Mouse (Mus musculus) heart, embryonic 16.5 days (tissue): ENCODE results near the gene Dscam. TPM values are rescaled to one million over a fixed set of nuclear protein-coding genes. Genes with fewer than 3 reads are reported as not detected.

Experiments
- ATAC-seq: fragments of 200-750 bp; cut with Nextera tagmentation; replicated peaks from 2 replicates; pipeline ENCODE4 v1.8.0; 2017; ENCODE audit warnings: moderate number of reproducible peaks; ENCODE audit not compliant: insufficient read depth, low FRiP score; ENCODE audit errors: extremely low read depth
- H3K27ac ChIP-seq: fragments of 300-500 bp; sonication (generic); 2 replicates; pipeline ENCODE4 v1.5.1; 2014; ENCODE audit warnings: mild to moderate bottlenecking, low read length, control low read depth, moderate library complexity
- H3K27me3 ChIP-seq: fragments of 300-500 bp; sonication (generic); 2 replicates; pipeline ENCODE4 v1.6.1; 2014; ENCODE audit warnings: low read length, mixed read lengths; ENCODE audit not compliant: control insufficient read depth, insufficient read depth
- H3K36me3 ChIP-seq: fragments of 300-500 bp; sonication (generic); 2 replicates; pipeline ENCODE4 v1.6.1; 2014; ENCODE audit not compliant: control insufficient read depth, insufficient read depth
- H3K4me1 ChIP-seq: fragments of 300-500 bp; sonication (generic); 2 replicates; pipeline ENCODE4 v1.6.1; 2014; ENCODE audit warnings: low read length, mixed read lengths; ENCODE audit not compliant: control insufficient read depth, insufficient read depth
- H3K4me2 ChIP-seq: fragments of 300-500 bp; sonication (generic); 2 replicates; pipeline ENCODE4 v1.6.1; 2014; ENCODE audit warnings: low read depth, mild to moderate bottlenecking, control low read depth, low read length
- H3K4me3 ChIP-seq: fragments of 300-500 bp; sonication (generic); 2 replicates; pipeline ENCODE4 v1.5.1; 2014; ENCODE audit warnings: mild to moderate bottlenecking, control low read depth, low read length
- H3K9ac ChIP-seq: fragments of 300-500 bp; sonication (generic); 2 replicates; pipeline ENCODE4 v1.6.1; 2014; ENCODE audit warnings: low read length, control low read depth
- H3K9me3 ChIP-seq: fragments of 300-500 bp; sonication (generic); replicated peaks from 2 replicates; pipeline ENCODE4 v1.6.1; 2016; ENCODE audit warnings: low read length; ENCODE audit not compliant: control insufficient read depth
- WGBS: fragments of 180-500 bp; shearing (Covaris S2); extraction: QIAGEN DNeasy Blood & Tissue Kit; methylation state at CpG from one replicate; pipeline ENCODE4 v1.1.7; 2014; 5-methylcytosine and 5-hydroxymethylcytosine counted together
- polyA plus RNA-seq: library from polyadenylated mRNA; unstranded; fragments of >200 nt; fragmentation: Nextera tagmentation; extraction: Ambion mirVana; gene quantifications from 2 replicates; pipeline ENCODE4 v1.2.1, GENCODE M21; 2015

Dscam gene
- polyA plus RNA-seq, 1 experiment from 2014 or later: not detected

- Histone ChIP-seq H3K4me2 (no peak overlapping the region), H3K4me3 (no peak overlapping the region), H3K27me3 (no peaks in the 10 kb centered on the region), H3K36me3 (no peaks in the 10 kb centered on the region), H3K9ac (no peak overlapping the region), H3K4me1 (no peaks in the 10 kb centered on the region), H3K27ac (no peak overlapping the region), H3K9me3 (no peaks in the 10 kb centered on the region)
- 80% methylated on average over 7 of the region's 7 CpGs for WGBS
- no peak for ATAC-seq
These were observed 109.2 kb downstream of the Dscam start for GRCm38 (mm10) chr16:97061390-97061789.

- Histone ChIP-seq H3K4me2 (no peak overlapping the region), H3K9ac (no peak overlapping the region), H3K4me3 (no peak overlapping the region), H3K36me3 (no peaks in the 10 kb centered on the region), H3K4me1 (no peaks in the 10 kb centered on the region), H3K27me3 (no peaks in the 10 kb centered on the region), H3K27ac (no peak overlapping the region), H3K9me3 (no peaks in the 10 kb centered on the region)
- no peak for ATAC-seq
These were observed 109.8 kb downstream of the Dscam start for GRCm38 (mm10) chr16:97060736-97061135.

GRCm38 (mm10) chr16:97060276-97060675 lies 110.3 kb downstream of the Dscam start:
- no peaks in the 10 kb centered on the region for H3K9me3 ChIP-seq
- H3K4me3 ChIP-seq: no peak overlapping the region
- no peaks in the 10 kb centered on the region for H3K27me3 ChIP-seq
- no peak overlapping the region for H3K9ac ChIP-seq
- 68% methylated on average over 4 of the region's 4 CpGs for WGBS
- no peak overlapping the region for H3K27ac ChIP-seq
- no peak for ATAC-seq
- H3K4me2 ChIP-seq: no peak overlapping the region
- H3K36me3 ChIP-seq: no peaks in the 10 kb centered on the region
- no peaks in the 10 kb centered on the region for H3K4me1 ChIP-seq

GRCm38 (mm10) chr16:97035271-97035670 lies 135.3 kb downstream of the Dscam start:
- WGBS: 49% methylated on average over 4 of the region's 4 CpGs
- H3K4me3 ChIP-seq: no peak overlapping the region

GRCm38 (mm10) chr16:97033540-97034058 lies 137.0 kb downstream of the Dscam start:
- Histone ChIP-seq H3K4me2 (no peak overlapping the region), H3K9ac (no peak overlapping the region), H3K36me3 (no peaks in the 10 kb centered on the region), H3K4me3 (no peak overlapping the region), H3K27me3 (no peaks in the 10 kb centered on the region), H3K4me1 (no peaks in the 10 kb centered on the region), H3K27ac (no peak overlapping the region), H3K9me3 (no peaks in the 10 kb centered on the region)
- WGBS: 70% methylated on average over 3 of the region's 3 CpGs
- ATAC-seq: no peak

More at GRCm38 (mm10) chr16:97035271-97035670, 135.3 kb downstream of the Dscam start:
- no peak for ATAC-seq
- no peak overlapping the region for H3K4me2 ChIP-seq
- H3K9me3 ChIP-seq: no peaks in the 10 kb centered on the region
- no peak overlapping the region for H3K27ac ChIP-seq
- H3K4me1 ChIP-seq: no peaks in the 10 kb centered on the region
- H3K27me3 ChIP-seq: no peaks in the 10 kb centered on the region
- H3K36me3 ChIP-seq: no peaks in the 10 kb centered on the region
- no peak overlapping the region for H3K9ac ChIP-seq

- Histone ChIP-seq H3K4me3 (no peak overlapping the region), H3K36me3 (no peaks in the 10 kb centered on the region), H3K9me3 (no peaks in the 10 kb centered on the region), H3K27me3 (no peaks in the 10 kb centered on the region), H3K4me1 (no peaks in the 10 kb centered on the region), H3K9ac (no peak overlapping the region), H3K4me2 (no peak overlapping the region), H3K27ac (no peak overlapping the region)
- 57% methylated on average over 1 of the region's 1 CpGs for WGBS
- no peak for ATAC-seq
These were observed 142.9 kb downstream of the Dscam start for GRCm38 (mm10) chr16:97027701-97028100.

GRCm38 (mm10) chr16:97026803-97027202 lies 143.7 kb downstream of the Dscam start:
- H3K9ac ChIP-seq: no peak overlapping the region
- no peak overlapping the region for H3K4me3 ChIP-seq
- H3K9me3 ChIP-seq: no peaks in the 10 kb centered on the region
- no peaks in the 10 kb centered on the region for H3K36me3 ChIP-seq
- no peaks in the 10 kb centered on the region for H3K4me1 ChIP-seq
- ATAC-seq: no peak
- 90% methylated on average over 5 of the region's 5 CpGs for WGBS
- no peak overlapping the region for H3K4me2 ChIP-seq
- H3K27ac ChIP-seq: no peak overlapping the region
- H3K27me3 ChIP-seq: no peaks in the 10 kb centered on the region

- Histone ChIP-seq H3K9ac (no peak overlapping the region), H3K27ac (no peak overlapping the region), H3K36me3 (no peaks in the 10 kb centered on the region), H3K27me3 (no peaks in the 10 kb centered on the region), H3K4me2 (no peak overlapping the region), H3K4me1 (no peaks in the 10 kb centered on the region), H3K4me3 (no peak overlapping the region), H3K9me3 (no peaks in the 10 kb centered on the region)
- ATAC-seq: no peak
- 37% methylated on average over 4 of the region's 4 CpGs for whole genome bisulfite sequencing
These were observed 146.1 kb downstream of the Dscam start for GRCm38 (mm10) chr16:97024406-97024805.

GRCm38 (mm10) chr16:97021496-97021895 lies 149.1 kb downstream of the Dscam start:
- no peak overlapping the region for H3K4me2 ChIP-seq
- no peak for ATAC-seq
- no peak overlapping the region for H3K9ac ChIP-seq
- 76% methylated on average over 6 of the region's 6 CpGs for WGBS
- no peaks in the 10 kb centered on the region for H3K27me3 ChIP-seq
- H3K4me3 ChIP-seq: no peak overlapping the region
- H3K27ac ChIP-seq: no peak overlapping the region
- no peaks in the 10 kb centered on the region for H3K4me1 ChIP-seq
- no peaks in the 10 kb centered on the region for H3K9me3 ChIP-seq
- H3K36me3 ChIP-seq: no peaks in the 10 kb centered on the region
